Mouse (Mus musculus): Measurements from ENCODE around the gene Shroom4. TPM values are rescaled to one million over a fixed set of nuclear protein-coding genes. Genes with fewer than 3 reads are reported as not detected.
"Not testable (repeated sequence)": the region's sequence is repeated elsewhere in the genome, so short reads cannot be mapped to it uniquely, and the experiment has no call there.

Gene Shroom4
- total and polyA plus RNA-seq, 2 experiments: 0.29 to 0.74 TPM

GRCm38 (mm10) chrX:6418140-6418539 lies 18.5 kb downstream of the Shroom4 start:
- no peak overlapping the region for H3K27ac ChIP-seq (replicated peaks; ENCODE audit: insufficient read depth, low read depth, low read length)
- no peaks in the 10 kb centered on the region; the same call in 1 of the 2 replicates for H3K4me1 ChIP-seq (ENCODE audit: control insufficient read depth, insufficient read depth, low read length)
- H3K36me3 ChIP-seq (ENCODE audit: control insufficient read depth, insufficient read depth, low read length): no peaks in the 10 kb centered on the region
- H3K9ac ChIP-seq (ENCODE audit: low read depth, low read length): no peak overlapping the region
- no peak for DNase-seq (ENCODE audit: extremely low read depth, low read depth, low spot score)
- TF ChIP-seq POLR2A (IDR thresholded peaks at IDR 0.05; ENCODE audit: extremely low read depth, insufficient read depth, low read length): no peak
- no peak for TF ChIP-seq CTCF (IDR thresholded peaks at IDR 0.05; ENCODE audit: low read depth, low read length)
- H3K27me3 ChIP-seq (ENCODE audit: control insufficient read depth, insufficient read depth, low read length): no peaks in the 10 kb centered on the region
- H3K4me3 ChIP-seq (ENCODE audit: insufficient read depth, low read depth, low read length): no peak overlapping the region
- 54% methylated on average over 4 of the region's 4 CpGs for WGBS
- H3K79me2 ChIP-seq (ENCODE audit: control insufficient read depth, insufficient read depth, low read length): no peaks in the 10 kb centered on the region

DNA sequence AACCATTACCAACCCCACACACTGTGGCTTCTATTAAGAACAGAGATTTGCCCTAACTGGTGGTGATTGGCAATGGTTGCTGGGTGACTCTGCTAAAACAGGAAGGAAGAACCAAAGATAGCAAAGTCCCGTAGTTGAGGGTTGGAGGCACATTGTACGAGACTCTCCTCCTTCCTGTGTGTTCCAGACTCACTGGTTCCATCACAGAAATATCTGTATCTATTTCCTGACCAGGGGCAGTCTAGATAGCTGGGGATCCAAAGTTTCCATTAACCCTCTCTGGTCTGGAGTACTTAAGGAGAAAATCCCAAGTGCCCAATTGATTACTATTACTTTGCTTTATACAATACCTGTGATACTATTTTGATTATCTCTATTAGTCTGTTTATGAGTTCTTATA lies 35.6 kb downstream of the Shroom4 start:
- H3K4me3 ChIP-seq (ENCODE audit: insufficient read depth, low read depth, low read length): no peak overlapping the region
- no peaks in the 10 kb centered on the region for H3K36me3 ChIP-seq (ENCODE audit: control insufficient read depth, insufficient read depth, low read length)
- H3K4me1 ChIP-seq (ENCODE audit: control insufficient read depth, insufficient read depth, low read length): no peaks in the 10 kb centered on the region
- H3K9ac ChIP-seq (ENCODE audit: low read depth, low read length): no peak overlapping the region
- 45% methylated on average over 2 of the region's 2 CpGs for WGBS
- no peak overlapping the region for H3K27ac ChIP-seq (replicated peaks; ENCODE audit: insufficient read depth, low read depth, low read length)
- peak; percentile 0 for DNase-seq (ENCODE audit: extremely low read depth, low read depth, low spot score)
- TF ChIP-seq POLR2A (IDR thresholded peaks at IDR 0.05; ENCODE audit: extremely low read depth, insufficient read depth, low read length): no peak
- TF ChIP-seq CTCF (IDR thresholded peaks at IDR 0.05; ENCODE audit: low read depth, low read length): no peak
- no peaks in the 10 kb centered on the region for H3K27me3 ChIP-seq (ENCODE audit: control insufficient read depth, insufficient read depth, low read length)
- H3K79me2 ChIP-seq (ENCODE audit: control insufficient read depth, insufficient read depth, low read length): no peaks in the 10 kb centered on the region

GRCm38 (mm10) chrX:6446422-6446821 lies 46.8 kb downstream of the Shroom4 start:
- no peak overlapping the region for H3K9ac ChIP-seq (ENCODE audit: low read depth, low read length)
- no peaks in the 10 kb centered on the region for H3K4me1 ChIP-seq (ENCODE audit: control insufficient read depth, insufficient read depth, low read length)
- no peaks in the 10 kb centered on the region for H3K36me3 ChIP-seq (ENCODE audit: control insufficient read depth, insufficient read depth, low read length)
- no peak overlapping the region for H3K27ac ChIP-seq (replicated peaks; ENCODE audit: insufficient read depth, low read depth, low read length)
- no peaks in the 10 kb centered on the region for H3K79me2 ChIP-seq (ENCODE audit: control insufficient read depth, insufficient read depth, low read length)
- no peak overlapping the region for H3K4me3 ChIP-seq (ENCODE audit: insufficient read depth, low read depth, low read length)
- no peaks in the 10 kb centered on the region for H3K27me3 ChIP-seq (ENCODE audit: control insufficient read depth, insufficient read depth, low read length)
- WGBS: 36% methylated on average over 1 of the region's 1 CpGs
- TF ChIP-seq POLR2A (IDR thresholded peaks at IDR 0.05; ENCODE audit: extremely low read depth, insufficient read depth, low read length) (no peak), CTCF (IDR thresholded peaks at IDR 0.05; ENCODE audit: low read depth, low read length) (no peak)
- DNase-seq (ENCODE audit: extremely low read depth, low read depth, low spot score): no peak

- TF ChIP-seq CTCF (IDR thresholded peaks at IDR 0.05; ENCODE audit: low read depth, low read length) (no peak), POLR2A (IDR thresholded peaks at IDR 0.05; ENCODE audit: extremely low read depth, insufficient read depth, low read length) (no peak)
- 73% methylated on average over 4 of the region's 4 CpGs for WGBS
- Histone ChIP-seq H3K36me3 (ENCODE audit: control insufficient read depth, insufficient read depth, low read length) (no peaks in the 10 kb centered on the region), H3K27me3 (ENCODE audit: control insufficient read depth, insufficient read depth, low read length) (no peaks in the 10 kb centered on the region), H3K27ac (replicated peaks; ENCODE audit: insufficient read depth, low read depth, low read length) (no peak overlapping the region), H3K4me1 (ENCODE audit: control insufficient read depth, insufficient read depth, low read length) (no peaks in the 10 kb centered on the region), H3K9ac (ENCODE audit: low read depth, low read length) (no peak overlapping the region), H3K79me2 (ENCODE audit: control insufficient read depth, insufficient read depth, low read length) (no peaks in the 10 kb centered on the region), H3K4me3 (ENCODE audit: insufficient read depth, low read depth, low read length) (no peak overlapping the region)
- no peak for DNase-seq (ENCODE audit: extremely low read depth, low read depth, low spot score)
These were observed 48.3 kb downstream of the Shroom4 start for GRCm38 (mm10) chrX:6448001-6448400.

GRCm38 (mm10) chrX:6453220-6453619 lies 53.6 kb downstream of the Shroom4 start:
- TF ChIP-seq CTCF (IDR thresholded peaks at IDR 0.05; ENCODE audit: low read depth, low read length) (no peak), POLR2A (IDR thresholded peaks at IDR 0.05; ENCODE audit: extremely low read depth, insufficient read depth, low read length) (no peak)
- no peaks in the 10 kb centered on the region for H3K79me2 ChIP-seq (ENCODE audit: control insufficient read depth, insufficient read depth, low read length)
- H3K36me3 ChIP-seq (ENCODE audit: control insufficient read depth, insufficient read depth, low read length): no peaks in the 10 kb centered on the region
- no peaks in the 10 kb centered on the region for H3K4me1 ChIP-seq (ENCODE audit: control insufficient read depth, insufficient read depth, low read length)
- H3K27ac ChIP-seq (replicated peaks; ENCODE audit: insufficient read depth, low read depth, low read length): no peak overlapping the region
- no peak overlapping the region for H3K4me3 ChIP-seq (ENCODE audit: insufficient read depth, low read depth, low read length)
- no peak overlapping the region for H3K9ac ChIP-seq (ENCODE audit: low read depth, low read length)
- 89% methylated on average over 4 of the region's 4 CpGs for WGBS
- no peak for DNase-seq (ENCODE audit: extremely low read depth, low read depth, low spot score)
- H3K27me3 ChIP-seq (ENCODE audit: control insufficient read depth, insufficient read depth, low read length): no peaks in the 10 kb centered on the region

GRCm38 (mm10) chrX:6469251-6469650 lies 69.6 kb downstream of the Shroom4 start:
- not testable (repeated sequence) for H3K36me3 ChIP-seq (ENCODE audit: control insufficient read depth, insufficient read depth, low read length); H3K9ac ChIP-seq (ENCODE audit: low read depth, low read length); H3K4me3 ChIP-seq (ENCODE audit: insufficient read depth, low read depth, low read length); H3K27ac ChIP-seq (replicated peaks; ENCODE audit: insufficient read depth, low read depth, low read length); DNase-seq (ENCODE audit: extremely low read depth, low read depth, low spot score); H3K27me3 ChIP-seq (ENCODE audit: control insufficient read depth, insufficient read depth, low read length); H3K4me1 ChIP-seq (ENCODE audit: control insufficient read depth, insufficient read depth, low read length); H3K79me2 ChIP-seq (ENCODE audit: control insufficient read depth, insufficient read depth, low read length)
- WGBS: no CpG with 5 or more reads among the region's 1 CpGs

DNA sequence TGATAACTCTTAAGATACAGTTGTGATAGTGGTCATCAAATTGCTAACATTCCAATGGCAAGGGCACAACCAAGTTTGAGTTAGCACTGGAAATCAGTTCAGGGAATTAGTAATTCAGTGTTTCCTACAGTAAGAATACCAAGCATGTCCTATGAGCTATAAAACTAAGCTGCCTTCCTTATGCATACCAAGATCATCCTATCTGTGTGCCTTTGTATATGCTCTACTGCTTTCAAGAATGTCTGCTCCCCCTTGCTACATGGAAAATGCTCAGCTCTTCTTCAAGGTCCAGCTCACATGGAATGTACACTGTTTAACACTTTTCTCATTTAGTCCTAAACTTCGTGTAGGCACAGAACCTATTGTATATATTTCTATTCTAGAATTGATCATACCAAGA lies 72.9 kb downstream of the Shroom4 start:
- not testable (repeated sequence) for H3K9ac ChIP-seq (ENCODE audit: low read depth, low read length); H3K27me3 ChIP-seq (ENCODE audit: control insufficient read depth, insufficient read depth, low read length); H3K36me3 ChIP-seq (ENCODE audit: control insufficient read depth, insufficient read depth, low read length); H3K4me1 ChIP-seq (ENCODE audit: control insufficient read depth, insufficient read depth, low read length); H3K27ac ChIP-seq (replicated peaks; ENCODE audit: insufficient read depth, low read depth, low read length); H3K79me2 ChIP-seq (ENCODE audit: control insufficient read depth, insufficient read depth, low read length); H3K4me3 ChIP-seq (ENCODE audit: insufficient read depth, low read depth, low read length); DNase-seq (ENCODE audit: extremely low read depth, low read depth, low spot score)
- no CpG with 5 or more reads among the region's 1 CpGs for WGBS
